In the genomic region with DNA sequence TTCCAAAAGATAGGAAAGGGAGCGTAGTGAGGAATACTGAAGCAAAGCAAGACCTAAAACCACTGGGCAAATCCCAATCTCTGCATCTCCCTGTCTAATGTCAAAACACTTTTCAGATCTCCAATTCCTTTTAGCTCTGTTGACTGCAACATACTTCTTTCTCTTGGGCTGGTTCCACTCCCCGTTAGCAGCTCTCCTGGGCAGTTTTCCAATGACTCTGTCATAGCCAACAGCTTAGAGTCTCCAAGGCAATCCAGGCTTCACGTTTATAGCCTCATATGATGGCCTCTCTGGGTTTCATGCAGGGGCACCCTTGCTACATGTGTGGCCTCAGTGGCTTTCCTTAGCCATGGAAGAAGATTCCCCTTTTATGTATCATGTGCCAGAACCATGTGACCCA, we compare ENCODE assay signal across 12 mouse cellular contexts. TPM values are rescaled to one million over a fixed set of nuclear protein-coding genes. Genes with fewer than 3 reads are reported as not detected.
DNase-seq lines count a peak whose midpoint lies in the region.
"Had no signal": no experiment of that assay in that cellular context is flagged by ENCODE, and none has a peak within 500 bp of the region (broad histone marks: within the 10 kb centered on the region; RNA-seq: fewer than 3 reads in every experiment).

No protein-coding gene starts in this region.

- DNase-seq in frontal cortex, adult 2 months (ENCODE audit: extremely low spot score in 1 of 2, low spot score in 1 of 2), result peak; percentile 5 to 50
- no peak for DNase-seq in frontal cortex, postnatal 25 days (ENCODE audit: low spot score in 2 of 2)
- peak; percentile 5 for DNase-seq in left cerebral cortex, adult 11 months (ENCODE audit: low spot score)
- no peak for DNase-seq in left cerebral cortex, adult 8-10 months (ENCODE audit: low spot score in 2 of 2)
- DNase-seq in 3T3-L1 (ENCODE audit: low read depth, low spot score), result peak; percentile 48
- peak; percentile 55 for DNase-seq in brain, adult 2 months (ENCODE audit: low read depth, low spot score)
- no peak for DNase-seq in thymus, postnatal 10 days (ENCODE audit: low spot score in 2 of 2)
- DNase-seq in spleen, postnatal 10 days (ENCODE audit: low spot score in 2 of 2), result no peak
- DNase-seq: cerebellum, adult 8-10 months; gastrocnemius, postnatal 36 days; liver; thymus, postnatal 4 days had no signal

RNA-seq across cellular contexts. Expression of gene Zfp746, which starts 29.6 kb away (rescaled TPM):
- polyA plus RNA-seq in frontal cortex, adult 2 months (2012; rRNA removed), result 29.6 and 29.9 TPM in 2 replicates
- total RNA-seq in left cerebral cortex, adult 8-10 months (2022), result 10 to 100 TPM; 30.4 to 35.2 (median 32.0) TPM

Comparison
In these comparisons a context has a peak if more than half of its experiments do, and no peak if none do; other contexts are left out.
1. DNase-seq: peak in frontal cortex, adult 2 months (2 of 2), left cerebral cortex, adult 11 months (single experiment), 3T3-L1 (single experiment) and brain, adult 2 months (single experiment); none in frontal cortex, postnatal 25 days (0 of 2), left cerebral cortex, adult 8-10 months (0 of 2), thymus, postnatal 10 days (0 of 2) and spleen, postnatal 10 days (0 of 2).